Mouse (Mus musculus) lung, postnatal 36 days (tissue): ENCODE results near the gene Lpin2.

Experiments used
- DNase-seq: peaks from one replicate; pipeline ENCODE4 v3.0.0; 2022; ENCODE audit warnings: mixed read lengths

The Lpin2 gene

DNA sequence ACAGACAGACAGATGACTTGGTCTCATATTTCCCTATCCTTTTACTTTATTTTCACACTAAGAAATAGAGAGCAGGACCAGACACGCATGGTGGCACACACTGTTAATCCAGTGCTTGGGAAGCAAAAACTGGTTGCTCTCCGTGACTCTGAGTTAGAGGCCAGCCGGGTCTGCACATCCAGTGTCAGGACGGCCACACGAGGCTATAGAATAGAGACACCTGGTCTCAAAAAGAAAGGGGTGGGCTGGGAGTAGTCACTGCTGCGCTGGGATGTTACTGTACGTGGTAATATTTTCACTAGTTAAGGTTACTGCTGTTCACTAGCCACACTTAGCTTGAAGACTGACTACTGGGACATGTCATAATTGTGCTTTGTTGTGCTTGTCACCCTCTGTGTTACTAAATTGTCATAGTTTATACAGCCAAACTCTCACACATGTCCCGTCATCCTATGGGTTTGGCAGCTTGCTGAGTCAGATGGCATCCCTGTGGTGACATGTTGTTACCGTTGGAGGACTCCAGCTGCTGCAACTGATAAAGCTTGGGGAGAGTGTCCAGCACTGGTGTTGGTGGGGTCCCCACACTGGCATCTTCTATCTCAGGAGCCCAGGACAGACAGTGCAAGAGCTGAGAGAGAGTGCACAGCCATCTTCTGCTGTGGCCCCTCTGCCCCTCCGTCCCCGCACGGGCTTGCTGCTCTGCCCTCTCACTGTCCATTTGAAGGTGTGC lies 53.0 kb downstream of the Lpin2 start:
- no peak for DNase-seq

GRCm38 (mm10) chr17:71238494-71238893 lies 56.1 kb downstream of the Lpin2 start:
- no peak for DNase-seq

GRCm38 (mm10) chr17:71240811-71241210 lies 58.5 kb downstream of the Lpin2 start:
- no peak for DNase-seq

DNA sequence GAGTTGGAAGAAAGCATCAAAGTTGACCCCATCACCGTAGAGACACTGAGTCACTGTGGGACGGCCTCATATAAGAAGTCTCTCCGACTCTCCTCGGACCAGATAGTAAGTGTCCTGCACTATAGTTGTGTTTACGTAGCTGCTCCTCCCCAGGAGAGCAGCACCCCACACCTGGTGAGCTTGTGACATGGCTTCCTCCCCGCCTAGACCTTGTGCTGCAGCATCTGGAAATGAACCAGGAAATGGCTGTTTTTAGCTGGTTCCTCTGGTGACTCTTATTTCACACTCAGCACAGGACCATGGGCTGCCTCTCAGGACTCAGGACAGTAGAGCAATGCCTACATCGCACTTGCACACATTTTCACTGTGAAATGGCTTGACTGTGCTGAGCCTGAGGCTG lies 60.3 kb downstream of the Lpin2 start:
- no peak for DNase-seq

GRCm38 (mm10) chr17:71245133-71245532 lies 62.8 kb downstream of the Lpin2 start:
- no peak for DNase-seq

- DNase-seq: no peak
These were observed 63.7 kb downstream of the Lpin2 start for GRCm38 (mm10) chr17:71246022-71246421.

GRCm38 (mm10) chr17:71248963-71249362 lies 66.6 kb downstream of the Lpin2 start:
- no peak for DNase-seq

- no peak for DNase-seq
These were observed 67.7 kb downstream of the Lpin2 start for GRCm38 (mm10) chr17:71250046-71250445.

- peak; percentile 72 for DNase-seq
These were observed 68.7 kb downstream of the Lpin2 start for GRCm38 (mm10) chr17:71250819-71251600.

DNA sequence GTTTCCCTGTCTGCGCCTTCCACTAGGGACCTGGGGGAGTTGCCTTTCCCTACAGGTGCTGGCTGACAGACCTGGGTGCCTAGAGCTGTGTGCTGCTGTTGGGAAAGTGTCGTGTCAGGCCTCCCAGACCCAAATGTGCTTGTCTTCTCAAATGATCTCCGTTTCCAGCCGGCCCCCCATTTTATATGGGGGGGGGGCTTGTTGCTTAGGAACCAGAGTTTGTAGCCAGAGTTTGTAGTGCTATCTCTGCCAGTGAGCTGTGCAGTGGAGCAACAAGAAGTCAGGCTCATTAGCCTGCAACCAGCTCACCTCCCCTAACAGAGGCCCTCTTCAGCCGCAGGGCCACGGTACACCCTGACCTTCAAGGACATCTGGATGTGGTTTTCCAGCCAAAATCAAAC lies 69.2 kb downstream of the Lpin2 start:
- no peak for DNase-seq

- no peak for DNase-seq
These were observed 69.7 kb downstream of the Lpin2 start for GRCm38 (mm10) chr17:71252101-71252500.

- DNase-seq: no peak
These were observed 71.0 kb downstream of the Lpin2 start for GRCm38 (mm10) chr17:71253391-71253790.

GRCm38 (mm10) chr17:71254106-71254505 lies 71.7 kb downstream of the Lpin2 start:
- peak; percentile 40 for DNase-seq

DNA sequence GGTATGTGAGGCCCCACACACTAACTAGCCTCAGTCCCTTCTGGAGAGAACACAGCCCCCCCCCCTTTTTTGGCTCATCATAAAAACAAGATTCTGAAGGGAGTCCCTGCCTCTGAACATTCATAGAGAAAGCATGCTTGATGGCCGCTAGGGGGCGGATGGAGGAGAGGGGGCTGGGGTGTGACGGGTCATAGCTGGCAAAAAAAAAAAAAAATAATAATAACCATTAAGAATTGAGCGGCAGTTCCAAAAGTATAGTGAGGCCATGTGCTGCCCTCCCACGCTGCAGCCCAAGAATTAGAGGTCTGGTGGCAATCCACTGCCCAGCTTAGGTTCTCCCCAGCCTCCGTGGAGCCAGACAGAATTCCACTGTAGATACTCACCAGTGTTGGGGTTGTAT lies 72.4 kb downstream of the Lpin2 start:
- peak; percentile 34 for DNase-seq

DNA sequence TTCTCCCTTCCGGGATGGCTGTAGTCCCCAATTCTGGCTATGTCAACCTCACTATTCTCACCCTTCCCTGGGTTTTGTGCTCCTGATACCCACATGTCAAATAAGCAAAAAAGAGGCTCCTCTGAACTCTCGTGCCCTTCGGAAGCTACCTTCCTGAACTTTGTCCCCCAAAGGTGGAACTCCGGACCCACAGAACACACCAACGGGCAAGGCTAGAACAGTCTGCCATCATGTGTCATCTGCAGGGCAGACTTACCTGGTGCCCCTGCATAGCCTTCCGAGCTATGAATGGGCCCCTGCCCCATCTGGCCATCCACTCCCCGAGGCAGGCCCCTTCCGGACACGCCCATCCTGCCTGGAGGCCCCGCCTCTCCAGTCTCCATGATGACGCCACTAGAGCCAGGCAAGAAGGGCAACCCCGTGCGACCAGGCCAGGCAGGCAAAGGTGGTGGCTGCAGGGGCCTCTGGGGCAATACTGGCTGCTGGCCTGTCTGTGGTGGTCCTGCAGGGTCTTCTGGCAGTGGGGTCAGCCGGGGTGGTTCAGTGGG lies 73.8 kb downstream of the Lpin2 start:
- no peak for DNase-seq

- DNase-seq: peak; percentile 34
These were observed 74.6 kb downstream of the Lpin2 start for GRCm38 (mm10) chr17:71256806-71257536.

- peak; percentile 73 for DNase-seq
These were observed 77.4 kb downstream of the Lpin2 start for GRCm38 (mm10) chr17:71259727-71260126.

DNA sequence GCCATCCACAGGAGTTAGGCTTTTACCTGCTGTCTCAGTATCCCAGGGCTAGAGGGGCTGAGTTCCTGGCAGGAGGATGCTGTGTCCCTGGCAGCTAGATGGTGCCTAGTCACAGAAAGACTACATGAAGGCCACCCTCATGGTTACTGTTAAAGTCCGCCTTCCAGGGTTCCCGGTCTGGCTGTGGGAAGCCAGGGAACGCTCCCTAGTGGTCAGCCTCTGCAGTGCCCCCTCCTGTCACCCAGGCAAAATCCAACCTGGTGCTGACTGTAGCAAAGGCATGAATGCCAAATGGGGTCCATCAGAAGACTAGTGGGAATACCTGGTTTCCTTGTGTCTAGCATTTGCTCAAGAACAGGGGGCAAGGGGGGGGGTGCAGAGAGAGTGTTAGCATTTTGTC lies 78.3 kb downstream of the Lpin2 start:
- DNase-seq: no peak

DNA sequence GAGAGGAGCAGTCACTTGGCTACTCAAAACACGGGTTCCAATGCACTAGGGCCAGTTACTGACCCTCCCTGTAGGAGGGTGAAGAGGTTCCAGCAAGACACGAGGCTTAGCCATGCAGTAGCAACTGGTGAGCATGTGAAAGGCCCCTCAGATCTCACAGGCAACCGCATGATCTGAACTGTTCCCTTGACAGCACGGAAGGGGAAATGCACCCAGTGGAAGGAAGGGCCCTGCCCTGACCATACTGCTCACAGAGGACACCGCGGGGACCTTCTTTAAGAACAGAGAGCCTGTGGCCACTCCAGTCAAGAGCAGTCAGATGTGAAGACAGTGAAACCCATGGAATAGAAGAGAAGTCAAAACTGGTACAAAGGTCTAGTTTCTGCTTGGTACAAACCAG lies 80.8 kb downstream of the Lpin2 start:
- DNase-seq: peak; percentile 50

DNA sequence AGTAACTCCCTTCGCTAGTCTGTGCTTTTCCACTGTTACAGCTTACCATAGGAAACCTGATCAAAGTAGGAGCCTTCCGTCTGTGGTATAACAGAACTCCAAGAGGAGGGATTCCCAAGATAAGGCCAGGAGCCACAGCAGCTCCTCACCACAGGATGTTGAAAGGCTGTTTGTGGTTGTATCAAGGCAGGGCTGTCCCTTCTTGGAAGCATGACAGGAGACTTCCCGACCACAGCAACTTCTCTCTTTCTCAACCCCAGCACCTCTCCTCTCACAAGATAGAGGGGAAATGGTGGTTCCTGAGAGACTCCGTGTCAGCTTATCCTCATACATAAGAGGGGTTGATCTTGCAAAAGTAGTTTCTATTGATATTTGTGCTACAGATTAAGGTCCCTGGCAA lies 82.4 kb downstream of the Lpin2 start:
- peak; percentile 35 for DNase-seq

DNA sequence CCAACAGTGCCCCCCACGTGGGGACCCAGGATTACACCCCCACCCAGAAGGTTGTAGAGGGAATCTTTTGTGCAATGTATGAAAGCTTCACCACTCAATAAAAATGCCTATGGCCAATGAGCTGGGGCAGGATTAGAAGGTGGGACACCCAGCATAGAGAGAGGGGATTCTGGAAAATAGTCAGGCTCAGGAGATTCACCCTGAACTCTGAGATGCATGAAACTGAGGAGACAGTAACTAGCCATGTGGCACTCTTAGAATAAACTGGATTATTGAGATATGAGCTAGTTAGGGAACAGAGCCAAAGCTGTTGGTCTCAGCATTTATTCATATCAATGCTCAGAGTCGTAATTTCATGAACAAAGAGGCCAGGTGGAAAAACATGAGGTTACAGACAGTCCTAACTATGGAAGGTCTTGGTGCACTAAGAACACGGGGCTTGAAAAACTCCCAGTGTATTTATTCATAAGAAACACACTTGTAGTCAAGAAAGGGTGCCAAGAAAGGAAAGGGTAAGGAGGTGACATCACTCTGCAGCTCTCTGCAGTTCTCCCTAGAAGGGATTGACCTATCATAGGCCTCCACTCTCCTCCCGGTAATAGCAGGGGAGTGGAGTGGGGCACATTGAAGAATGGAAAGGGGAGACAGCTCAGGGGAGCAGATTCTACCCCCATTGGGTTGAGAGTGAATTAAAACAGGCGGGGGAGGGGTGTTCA lies 83.1 kb downstream of the Lpin2 start:
- DNase-seq: no peak

DNA sequence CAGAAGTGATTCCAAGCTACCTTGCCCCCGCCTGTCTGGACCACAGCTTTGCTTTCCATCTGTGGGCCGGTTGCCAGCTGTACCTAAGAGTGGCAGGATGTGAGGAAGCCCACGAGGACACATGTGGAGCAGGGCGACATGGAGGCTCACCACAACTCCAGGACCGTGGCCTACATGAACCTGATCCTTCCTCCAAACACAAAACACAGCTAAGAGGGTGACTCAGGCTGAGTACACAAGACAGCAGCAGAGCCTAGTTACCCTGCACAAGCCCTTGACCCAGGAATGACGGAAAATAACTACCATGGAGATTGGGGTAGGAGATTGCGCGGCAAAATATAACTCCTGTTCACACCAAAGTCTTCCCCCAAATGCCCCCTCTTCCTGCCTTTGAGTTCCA lies 85.0 kb downstream of the Lpin2 start:
- DNase-seq: peak; percentile 35

DNA sequence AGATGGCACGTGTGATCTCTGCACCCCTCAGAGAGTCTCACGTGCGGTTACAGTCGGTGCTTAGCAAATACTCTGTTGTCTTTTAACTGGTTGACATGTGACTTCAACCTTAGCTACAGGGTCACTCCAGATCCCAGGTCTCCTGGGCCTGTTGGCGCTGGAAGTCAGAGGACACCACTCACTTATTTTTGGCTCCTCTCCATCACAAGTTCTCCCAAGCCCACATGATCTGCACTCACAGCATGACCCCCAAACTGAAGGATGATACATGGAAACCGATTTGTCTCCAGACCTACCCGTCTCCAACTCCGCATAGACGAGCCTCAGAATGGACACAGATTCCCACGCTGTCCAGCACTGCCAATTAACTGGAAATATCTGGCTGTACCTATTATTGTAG lies 85.8 kb downstream of the Lpin2 start:
- DNase-seq: no peak
